Mouse (Mus musculus) kidney, embryonic 15.5 days (tissue): ENCODE results near the gene Stxbp2. TPM values are rescaled to one million over a fixed set of nuclear protein-coding genes. Genes with fewer than 3 reads are reported as not detected.
A peak's percentile ranks its signal among the peaks of the same experiment; 100 is the strongest.

ENCODE experiments used
- ATAC-seq: fragments of 200-750 bp; cut with Nextera tagmentation; replicated peaks from 2 replicates; pipeline ENCODE4 v1.8.0; 2017; ENCODE audit warnings: moderate TSS enrichment; ENCODE audit not compliant: low FRiP score
- H3K27ac ChIP-seq: fragments of 300-500 bp; sonication (generic); 2 replicates; pipeline ENCODE4 v1.5.1; 2015; ENCODE audit warnings: mild to moderate bottlenecking, inconsistent platforms
- H3K27me3 ChIP-seq: fragments of 300-500 bp; sonication (generic); 2 replicates; pipeline ENCODE4 v1.6.1; 2015; ENCODE audit warnings: inconsistent platforms
- H3K36me3 ChIP-seq: fragments of 300-500 bp; sonication (generic); 2 replicates; pipeline ENCODE4 v1.6.1; 2015; ENCODE audit warnings: inconsistent platforms
- H3K4me1 ChIP-seq: fragments of 300-500 bp; sonication (generic); 2 replicates; pipeline ENCODE4 v1.6.1; 2015; ENCODE audit warnings: inconsistent platforms
- H3K4me2 ChIP-seq: fragments of 300-500 bp; sonication (generic); 2 replicates; pipeline ENCODE4 v1.6.1; 2015; ENCODE audit warnings: moderate library complexity, mild to moderate bottlenecking, inconsistent platforms
- H3K4me3 ChIP-seq: fragments of 300-500 bp; sonication (generic); replicated peaks from 2 replicates; pipeline ENCODE4 v1.5.1; 2015; ENCODE audit warnings: mild to moderate bottlenecking, inconsistent platforms
- H3K9ac ChIP-seq: fragments of 300-500 bp; sonication (generic); 2 replicates; pipeline ENCODE4 v1.6.1; 2015; ENCODE audit warnings: mild to moderate bottlenecking, inconsistent platforms
- H3K9me3 ChIP-seq: fragments of 300-500 bp; sonication (generic); replicated peaks from 2 replicates; pipeline ENCODE4 v1.6.1; 2016; ENCODE audit warnings: inconsistent platforms
- WGBS: fragments of 180-500 bp; shearing (Covaris S2); methylation state at CpG from one replicate; pipeline ENCODE4 v1.1.7; 2015; ENCODE audit warnings: mixed read lengths; 5-methylcytosine and 5-hydroxymethylcytosine counted together
- polyA plus RNA-seq: library from polyadenylated mRNA; unstranded; fragments of >200 nt; fragmentation: Nextera tagmentation; extraction: Ambion mirVana; gene quantifications from 2 replicates; pipeline ENCODE4 v1.2.1, GENCODE M21; 2015

Stxbp2 gene
- polyA plus RNA-seq, 1 experiment from 2014 or later, result 85.3 TPM

GRCm38 (mm10) chr8:3671980-3672491 is 41.3 kb downstream of the Stxbp2 start, which contains the start of gene Fcor:
Gene Fcor (minus strand): TSS chr8:3672362.
- peak; percentile 83 for ATAC-seq
- Histone ChIP-seq H3K9ac (peak within 1 kb of the TSS; percentile 48), H3K4me2 (peak within 1 kb of the TSS; percentile 84), H3K4me3 (peak within 1 kb of the TSS; percentile 65), H3K4me1 (peaks cover 11% of the 10 kb centered on the region), H3K36me3 (no peaks in the 10 kb centered on the region), H3K9me3 (no peaks in the 10 kb centered on the region), H3K27me3 (no peaks in the 10 kb centered on the region), H3K27ac (peak within 1 kb of the TSS; percentile 75)
- under 1% methylated on average over 23 of the region's 23 CpGs for WGBS

GRCm38 (mm10) chr8:3674671-3675070 is 43.9 kb downstream of the Stxbp2 start:
- no peak for ATAC-seq
- Histone ChIP-seq H3K4me3 (no peak overlapping the region), H3K9ac (no peak overlapping the region), H3K27me3 (no peaks in the 10 kb centered on the region), H3K4me2 (no peak overlapping the region), H3K27ac (no peak overlapping the region), H3K4me1 (peaks cover 22% of the 10 kb centered on the region), H3K9me3 (no peaks in the 10 kb centered on the region), H3K36me3 (peaks cover 13% of the 10 kb centered on the region)
- 55% methylated on average over 3 of the region's 3 CpGs for WGBS

GRCm38 (mm10) chr8:3676131-3676992 is 45.6 kb downstream of the Stxbp2 start, which contains the start of gene Trappc5:
Gene Trappc5 (plus strand): TSS chr8:3676299.
- Histone ChIP-seq H3K36me3 (peaks cover 30% of the 10 kb centered on the region), H3K4me2 (peak within 1 kb of the TSS; percentile 64), H3K4me3 (peak within 1 kb of the TSS; percentile 78), H3K9ac (peak within 1 kb of the TSS; percentile 95), H3K4me1 (peaks cover 22% of the 10 kb centered on the region), H3K27me3 (no peaks in the 10 kb centered on the region), H3K27ac (peak within 1 kb of the TSS; percentile 94), H3K9me3 (no peaks in the 10 kb centered on the region)
- peak; percentile 91 for ATAC-seq
- WGBS, result under 1% methylated on average over 61 of the region's 61 CpGs

- peak overlapping the region; percentile 78 for H3K4me3 ChIP-seq
- no peaks in the 10 kb centered on the region for H3K27me3 ChIP-seq
- H3K9ac ChIP-seq, result peak overlapping the region; percentile 95
- H3K9me3 ChIP-seq, result no peaks in the 10 kb centered on the region
- H3K36me3 ChIP-seq, result peaks cover 37% of the 10 kb centered on the region
- 3% methylated on average over 15 of the region's 15 CpGs for WGBS
- peaks cover 22% of the 10 kb centered on the region for H3K4me1 ChIP-seq
- ATAC-seq, result no peak; the same call in 1 of the 2 replicates
- peak overlapping the region; percentile 94 for H3K27ac ChIP-seq
- H3K4me2 ChIP-seq, result peak overlapping the region; percentile 64
Measured at GRCm38 (mm10) chr8:3676993-3677579, 46.3 kb downstream of the Stxbp2 start.

- peaks cover 44% of the 10 kb centered on the region for H3K36me3 ChIP-seq
- no peak overlapping the region for H3K4me2 ChIP-seq
- no peaks in the 10 kb centered on the region for H3K27me3 ChIP-seq
- ATAC-seq, result no peak
- H3K9ac ChIP-seq, result no peak overlapping the region
- H3K27ac ChIP-seq, result no peak overlapping the region
- peaks cover 15% of the 10 kb centered on the region for H3K4me1 ChIP-seq
- H3K4me3 ChIP-seq, result no peak overlapping the region
- H3K9me3 ChIP-seq, result no peaks in the 10 kb centered on the region
- 97% methylated on average over 23 of the region's 23 CpGs for WGBS
Measured at GRCm38 (mm10) chr8:3678831-3679230, 48.1 kb downstream of the Stxbp2 start.

GRCm38 (mm10) chr8:3679236-3679635 is 48.5 kb downstream of the Stxbp2 start:
- no peak overlapping the region for H3K27ac ChIP-seq
- no peak for ATAC-seq
- H3K9me3 ChIP-seq, result no peaks in the 10 kb centered on the region
- no peak overlapping the region for H3K9ac ChIP-seq
- no peaks in the 10 kb centered on the region for H3K27me3 ChIP-seq
- peaks cover 44% of the 10 kb centered on the region for H3K36me3 ChIP-seq
- H3K4me1 ChIP-seq, result peaks cover 15% of the 10 kb centered on the region
- 96% methylated on average over 23 of the region's 23 CpGs for WGBS
- no peak overlapping the region for H3K4me2 ChIP-seq
- no peak overlapping the region for H3K4me3 ChIP-seq

GRCm38 (mm10) chr8:3679656-3680055 is 48.9 kb downstream of the Stxbp2 start:
- no peak overlapping the region for H3K9ac ChIP-seq
- no peak overlapping the region for H3K4me3 ChIP-seq
- no peak for ATAC-seq
- no peaks in the 10 kb centered on the region for H3K9me3 ChIP-seq
- H3K36me3 ChIP-seq, result peaks cover 44% of the 10 kb centered on the region
- no peak overlapping the region for H3K27ac ChIP-seq
- H3K27me3 ChIP-seq, result no peaks in the 10 kb centered on the region
- H3K4me1 ChIP-seq, result peaks cover 15% of the 10 kb centered on the region
- no peak overlapping the region for H3K4me2 ChIP-seq
- whole genome bisulfite sequencing, result 89% methylated on average over 5 of the region's 5 CpGs

GRCm38 (mm10) chr8:3682435-3682834 is 51.7 kb downstream of the Stxbp2 start:
- 90% methylated on average over 5 of the region's 5 CpGs for WGBS
- H3K36me3 ChIP-seq, result peaks cover 44% of the 10 kb centered on the region
- no peak overlapping the region for H3K27ac ChIP-seq
- ATAC-seq, result no peak
- H3K9ac ChIP-seq, result no peak overlapping the region
- H3K9me3 ChIP-seq, result no peaks in the 10 kb centered on the region
- H3K4me1 ChIP-seq, result peaks cover 9% of the 10 kb centered on the region
- no peak overlapping the region for H3K4me2 ChIP-seq
- H3K27me3 ChIP-seq, result no peaks in the 10 kb centered on the region
- H3K4me3 ChIP-seq, result no peak overlapping the region

GRCm38 (mm10) chr8:3683408-3684176 is 52.8 kb downstream of the Stxbp2 start:
- no peak overlapping the region for H3K4me3 ChIP-seq
- no peak overlapping the region for H3K4me2 ChIP-seq
- 68% methylated on average over 6 of the region's 6 CpGs for WGBS
- no peaks in the 10 kb centered on the region for H3K27me3 ChIP-seq
- ATAC-seq, result no peak
- H3K36me3 ChIP-seq, result peaks cover 42% of the 10 kb centered on the region
- H3K4me1 ChIP-seq, result no peaks in the 10 kb centered on the region
- no peak overlapping the region for H3K27ac ChIP-seq
- no peak overlapping the region for H3K9ac ChIP-seq
- no peaks in the 10 kb centered on the region for H3K9me3 ChIP-seq

- H3K36me3 ChIP-seq, result peaks cover 33% of the 10 kb centered on the region
- no peak overlapping the region for H3K4me2 ChIP-seq
- H3K27me3 ChIP-seq, result no peaks in the 10 kb centered on the region
- H3K9me3 ChIP-seq, result no peaks in the 10 kb centered on the region
- no peaks in the 10 kb centered on the region for H3K4me1 ChIP-seq
- 0 out of 2 replicates have a peak, but pooled peaks have one; percentile 31 for ATAC-seq
- no peak overlapping the region for H3K9ac ChIP-seq
- H3K4me3 ChIP-seq, result no peak overlapping the region
- no peak overlapping the region for H3K27ac ChIP-seq
Measured at GRCm38 (mm10) chr8:3684530-3684929, 53.8 kb downstream of the Stxbp2 start.

- no peaks in the 10 kb centered on the region for H3K9me3 ChIP-seq
- no peak overlapping the region for H3K4me2 ChIP-seq
- H3K4me3 ChIP-seq, result no peak overlapping the region
- H3K9ac ChIP-seq, result no peak overlapping the region
- no peak for ATAC-seq
- H3K27me3 ChIP-seq, result no peaks in the 10 kb centered on the region
- H3K27ac ChIP-seq, result no peak overlapping the region
- no peaks in the 10 kb centered on the region for H3K4me1 ChIP-seq
- H3K36me3 ChIP-seq, result peaks cover 24% of the 10 kb centered on the region
- 67% methylated on average over 5 of the region's 5 CpGs for WGBS
Measured at GRCm38 (mm10) chr8:3685422-3685821, 54.7 kb downstream of the Stxbp2 start.
